Mouse (Mus musculus): Measurements from ENCODE around the gene Ccdc30.
A peak's percentile ranks its signal among the peaks of the same experiment; 100 is the strongest.

Gene Ccdc30

DNA sequence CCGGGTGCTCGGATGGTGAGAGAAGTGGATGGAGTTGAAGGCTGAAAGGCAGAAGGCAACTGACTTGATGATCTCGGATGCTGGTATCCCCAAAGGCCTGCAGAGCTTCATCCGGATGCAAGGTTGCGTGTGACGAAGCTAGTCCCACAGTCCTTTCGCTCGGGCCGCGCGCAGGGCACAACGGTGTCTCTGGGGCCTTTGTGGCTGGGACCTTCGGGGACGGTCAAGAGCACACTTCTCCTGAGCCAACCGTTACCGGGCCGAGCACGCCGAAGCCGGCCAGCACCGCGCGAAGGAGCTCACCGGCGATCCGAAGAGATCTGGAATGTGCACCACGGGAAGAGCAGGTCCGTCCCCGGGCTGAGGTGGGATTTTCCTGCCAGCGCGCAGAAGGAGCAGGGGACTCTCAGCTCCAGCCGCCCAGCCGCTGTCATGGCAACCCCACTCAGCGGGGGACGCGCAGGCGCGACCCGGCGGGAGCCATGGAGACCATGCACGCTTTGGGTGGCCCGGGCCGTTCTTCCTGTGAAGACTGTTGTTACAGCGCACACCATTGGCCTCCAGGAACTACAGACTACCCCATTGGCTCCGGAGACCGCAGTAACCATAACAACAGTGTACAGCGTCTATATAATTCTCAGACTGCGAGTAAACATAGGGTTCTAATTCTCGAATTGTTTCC is at the start of gene Ccdc30:
TSS of gene Ccdc30 (minus strand) at position 450 of the 682 bp plus-strand sequence.
- DNase-seq = peak; percentile 94

DNA sequence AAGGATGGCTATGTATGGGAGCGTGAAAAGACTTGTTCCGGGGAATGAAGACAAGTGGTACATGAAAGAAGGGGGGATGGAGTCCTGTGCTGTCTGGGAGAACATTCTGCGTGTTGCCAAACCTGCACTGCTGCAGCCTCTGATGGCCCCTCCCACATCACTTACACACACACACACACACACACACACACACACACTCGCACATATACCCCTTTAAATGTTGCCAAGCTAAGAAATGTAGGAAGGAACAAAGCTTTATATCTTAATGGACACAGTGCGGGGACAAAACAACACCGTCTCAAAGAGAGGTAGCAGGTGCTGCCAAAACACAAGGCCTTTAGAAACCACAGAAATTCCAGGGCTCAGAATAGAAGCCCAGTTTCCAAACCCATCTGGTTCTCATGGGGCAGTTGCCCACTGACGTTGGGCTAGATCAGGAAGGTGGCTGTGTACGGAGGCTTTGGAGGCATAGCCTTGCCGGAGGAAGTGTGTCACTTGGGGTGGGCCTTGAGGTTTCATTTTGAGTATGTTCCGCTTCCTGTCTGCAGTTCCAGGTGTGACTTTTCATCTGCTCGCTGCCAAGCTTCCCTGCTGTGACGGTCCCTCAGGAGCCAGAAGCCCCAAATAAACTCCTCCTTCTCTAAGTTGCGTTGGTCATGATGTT is 48.6 kb upstream of the Ccdc30 start:
- DNase-seq = no peak

DNA sequence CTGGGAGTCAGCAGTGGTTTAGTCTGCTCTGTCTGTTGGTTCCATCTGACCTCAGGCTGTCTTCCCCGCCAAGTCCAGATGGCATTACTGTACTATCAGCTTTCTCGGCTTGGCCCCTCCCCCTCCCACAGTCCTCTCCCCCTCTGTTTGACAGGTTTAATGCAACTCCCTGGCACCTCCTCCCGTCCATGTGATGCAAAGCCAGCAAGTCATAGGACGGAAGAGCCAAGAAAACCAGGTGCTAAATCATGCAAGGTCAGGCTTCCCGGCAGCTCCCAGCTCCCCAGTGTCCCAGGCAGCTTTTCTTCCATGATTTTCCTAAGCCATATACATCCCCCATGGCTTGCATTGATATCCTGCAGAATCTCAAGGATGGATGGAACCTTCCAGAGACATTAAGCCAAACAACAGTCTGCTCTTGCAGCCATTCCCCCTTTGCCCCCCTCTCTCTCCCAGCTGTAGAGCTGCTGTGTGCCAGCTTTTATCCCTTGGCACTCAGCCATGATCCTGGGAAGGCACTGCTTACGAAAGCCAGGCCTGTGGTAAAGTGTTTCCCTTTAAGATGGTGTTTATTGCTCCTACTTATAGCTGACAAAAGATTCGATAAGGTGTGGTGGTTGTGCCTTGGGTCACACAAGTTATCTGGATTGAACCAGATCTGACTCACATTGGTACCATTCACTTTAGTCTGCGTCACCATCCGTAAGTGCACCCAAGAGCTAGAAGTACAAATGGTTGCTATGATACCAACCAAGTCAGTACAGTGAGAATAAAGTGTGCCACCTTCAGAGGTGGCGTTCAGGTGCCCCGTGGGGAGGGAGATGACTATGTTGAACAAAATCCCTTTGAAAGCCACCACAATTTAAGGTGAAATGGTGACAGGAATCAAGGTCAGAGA is 47.8 kb upstream of the Ccdc30 start:
- DNase-seq = peak; percentile 46 to 53

- no peak for DNase-seq
Measured at GRCm38 (mm10) chr4:119462457-119462856, 47.1 kb upstream of the Ccdc30 start.

DNA sequence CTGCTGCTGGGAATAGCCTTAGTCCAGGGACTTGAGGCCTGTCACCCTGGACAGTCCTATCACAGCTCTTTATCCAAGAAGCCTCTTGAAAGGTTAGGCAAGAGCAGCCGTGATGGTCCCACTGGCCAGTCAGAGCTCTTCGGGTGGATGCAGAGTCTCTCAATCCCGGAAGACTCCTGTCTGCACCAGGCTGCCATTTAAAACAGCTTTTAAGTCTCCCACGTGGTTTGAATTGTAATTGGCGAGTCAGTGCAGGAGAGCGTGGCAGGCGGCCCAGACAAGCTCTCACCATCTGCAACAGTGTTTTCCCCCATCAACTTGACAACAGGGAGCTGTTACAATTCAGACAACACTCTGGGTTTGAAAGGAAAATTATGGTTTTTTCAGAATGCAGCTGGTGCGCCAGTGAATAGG is 45.4 kb upstream of the Ccdc30 start:
- DNase-seq = no peak

- peak in 1 of 2 experiments; percentile 54 for DNase-seq
Measured at GRCm38 (mm10) chr4:119460296-119460695, 45.0 kb upstream of the Ccdc30 start.

DNA sequence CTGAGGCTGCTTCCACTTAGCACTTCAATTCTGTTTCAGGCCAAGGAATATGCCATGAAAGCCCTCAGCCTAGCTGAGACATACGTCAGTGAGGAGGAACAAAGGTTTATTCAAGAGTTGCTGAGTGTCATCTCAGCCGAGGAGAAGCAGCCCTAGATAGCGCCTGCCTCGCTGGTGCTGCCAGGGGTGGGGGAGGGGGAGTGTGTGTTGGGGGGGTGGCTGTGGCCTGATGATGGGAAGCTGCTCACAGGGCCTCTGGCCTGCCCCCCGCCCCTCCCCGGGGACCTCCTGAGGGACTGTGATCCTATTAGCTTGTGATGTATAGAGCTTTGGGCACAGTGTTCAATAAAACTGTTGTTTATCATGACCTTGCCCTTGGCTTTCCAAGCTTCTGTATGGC is 38.2 kb upstream of the Ccdc30 start:
- no peak for DNase-seq

DNA sequence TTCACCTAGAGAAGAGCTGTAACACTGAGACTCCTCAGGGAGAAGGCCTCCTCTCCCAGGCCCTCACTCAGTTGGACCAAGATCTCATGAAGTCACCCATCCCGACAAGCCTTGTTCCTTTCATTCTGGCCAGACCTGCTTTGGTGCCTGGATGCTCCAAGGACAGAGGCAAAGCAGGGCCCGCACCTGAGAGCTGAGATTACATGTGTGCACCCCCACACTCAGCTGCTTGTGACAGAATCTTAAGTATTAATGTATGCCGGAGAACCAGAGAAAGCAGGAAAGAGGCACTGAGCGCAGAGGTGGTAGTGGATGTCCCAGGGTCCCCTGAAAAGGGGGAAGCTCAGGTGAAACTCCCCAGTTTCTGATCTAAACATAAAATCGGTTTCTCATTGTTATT is 37.8 kb upstream of the Ccdc30 start:
- DNase-seq = no peak

DNA sequence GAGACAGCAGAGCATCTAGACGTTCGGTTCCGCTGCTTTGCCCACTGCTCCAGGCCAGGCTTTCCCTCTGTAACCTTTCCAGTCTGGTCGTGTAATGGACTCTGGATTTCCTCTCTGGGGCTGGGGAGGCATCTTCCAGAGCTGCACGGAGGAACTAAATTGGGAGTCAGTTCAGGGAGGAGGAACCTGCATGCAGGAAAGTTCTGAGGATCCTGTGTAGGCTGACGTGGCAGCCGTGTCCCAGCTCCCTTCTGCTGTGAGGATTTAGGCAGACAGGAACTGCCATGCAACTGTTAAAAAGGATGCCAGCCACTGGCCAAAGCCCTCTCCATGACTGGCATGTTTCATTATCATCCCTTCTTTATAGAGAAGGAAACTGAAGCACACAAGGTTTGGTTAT is 35.1 kb upstream of the Ccdc30 start:
- no peak for DNase-seq

DNA sequence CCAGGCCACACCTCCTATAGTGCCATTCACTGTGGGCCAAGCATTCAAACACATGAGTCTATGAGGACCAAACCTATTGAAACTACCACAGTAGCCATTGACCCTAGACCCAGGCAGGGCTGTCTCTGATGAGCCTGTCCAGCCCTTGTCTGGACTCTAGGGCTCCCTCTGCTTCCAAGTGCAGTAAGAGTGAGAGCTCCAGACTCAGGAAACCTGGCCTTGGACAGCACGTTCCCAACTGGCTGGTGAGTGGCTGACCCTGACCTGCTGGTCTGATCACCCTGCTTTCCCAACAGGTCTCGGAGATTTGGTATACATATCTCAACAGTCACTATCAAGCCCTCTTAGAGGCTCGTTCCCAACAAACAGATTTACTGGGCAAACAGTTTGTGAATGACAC is 32.5 kb upstream of the Ccdc30 start:
- no peak for DNase-seq

GRCm38 (mm10) chr4:119447261-119447660 is 31.9 kb upstream of the Ccdc30 start:
- DNase-seq = peak; percentile 41 to 46

- no peak for DNase-seq
Measured at GRCm38 (mm10) chr4:119442539-119442938, 27.2 kb upstream of the Ccdc30 start.

DNA sequence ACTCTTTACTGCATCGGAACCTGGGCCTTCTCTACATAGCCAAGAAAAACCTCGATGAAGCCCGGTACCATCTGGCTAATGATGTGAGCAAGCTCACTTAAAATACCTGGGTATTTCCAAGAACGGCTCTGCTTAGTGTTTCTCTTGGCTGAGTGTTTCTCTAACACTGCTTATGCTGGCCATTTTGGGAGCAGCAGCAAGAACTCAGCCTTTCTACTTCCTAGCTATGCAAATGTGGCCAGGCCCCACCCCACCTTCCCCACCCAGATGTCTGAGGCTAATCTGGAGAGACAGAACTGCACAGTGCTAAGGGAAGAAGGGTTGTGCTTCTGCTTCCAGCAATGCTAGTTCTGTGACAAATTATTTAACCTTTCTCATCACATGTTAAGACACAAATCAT is 26.5 kb upstream of the Ccdc30 start:
- DNase-seq = no peak

DNA sequence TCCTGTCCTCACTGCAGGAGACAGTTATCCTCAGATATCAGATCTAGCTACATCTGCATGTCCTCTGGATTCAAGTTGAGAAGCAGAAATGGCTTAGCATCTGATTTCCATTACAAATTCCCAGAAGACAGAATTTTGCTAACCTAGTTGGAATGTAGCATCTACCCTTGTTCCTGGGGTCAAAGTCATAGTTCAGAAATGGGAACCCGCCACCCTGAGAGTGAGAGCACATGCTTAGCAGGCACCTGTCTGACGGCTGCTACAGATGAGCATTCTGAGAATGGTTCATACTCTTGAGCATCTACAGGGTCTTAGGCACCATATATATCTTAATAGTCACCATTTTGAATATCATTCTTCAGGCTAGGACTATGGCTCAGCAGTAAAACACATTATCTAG is 22.6 kb upstream of the Ccdc30 start:
- DNase-seq = peak; percentile 62 to 66

- peak; percentile 52 to 73 for DNase-seq
Measured at GRCm38 (mm10) chr4:119430678-119431077, 15.4 kb upstream of the Ccdc30 start.

DNA sequence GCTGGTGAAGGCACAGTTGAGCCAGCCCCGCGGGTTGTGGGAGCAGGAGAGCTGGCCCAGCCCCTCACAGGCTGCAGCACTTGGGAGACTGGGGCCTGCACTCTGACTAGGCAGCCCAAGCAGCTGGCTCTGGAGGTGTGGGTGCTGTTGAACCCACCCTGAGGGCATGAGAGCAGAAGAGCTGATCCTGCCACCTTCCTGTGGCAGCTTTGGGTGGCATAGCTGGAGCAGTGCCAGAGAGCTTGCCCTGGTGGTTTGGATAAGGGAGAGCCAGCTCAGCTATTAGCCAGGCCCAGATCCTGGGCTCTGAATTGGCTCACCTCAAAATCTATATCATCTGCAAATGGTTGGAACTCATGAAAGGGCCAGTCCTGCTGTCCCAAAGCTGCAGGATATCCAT is 12.4 kb upstream of the Ccdc30 start:
- DNase-seq = peak; percentile 46 to 56

DNA sequence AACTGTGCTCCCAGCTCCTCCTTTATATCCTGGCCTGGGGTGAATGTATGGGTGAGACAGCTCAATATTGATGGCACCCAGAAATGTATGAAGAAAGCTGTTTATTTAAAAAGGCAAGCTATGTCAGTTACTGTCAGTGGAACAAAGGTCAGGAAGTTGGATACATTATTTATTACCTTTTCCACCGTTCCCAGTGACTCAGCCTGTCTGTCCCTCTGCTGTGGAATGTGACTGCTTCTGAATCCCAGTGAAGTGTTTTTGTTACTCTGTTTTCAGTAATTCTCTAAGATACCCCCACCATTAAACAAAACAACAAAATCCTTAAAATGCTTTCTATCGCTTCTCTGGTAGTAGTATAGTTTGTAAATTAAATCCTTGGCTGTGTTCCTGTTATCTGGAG is 10.3 kb upstream of the Ccdc30 start:
- DNase-seq = no peak

DNA sequence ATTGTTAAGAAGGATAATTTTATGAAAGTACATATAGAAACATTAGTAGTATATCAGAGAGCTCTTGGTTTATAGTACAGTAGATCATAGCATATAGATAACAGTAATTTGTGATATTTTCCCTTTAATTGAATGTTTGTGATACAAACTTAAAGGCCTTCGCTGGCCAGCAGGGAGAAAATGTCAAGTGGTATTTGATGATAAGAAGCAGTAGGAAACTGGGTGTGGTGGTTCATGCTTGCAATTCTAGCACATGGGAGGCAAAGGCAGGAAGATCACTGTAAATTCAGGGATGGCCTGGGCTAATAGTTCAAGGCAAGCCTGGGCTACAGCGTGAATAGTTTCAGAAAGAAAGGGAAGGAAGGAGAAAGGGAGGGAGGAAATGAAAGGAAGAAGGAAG is 9.8 kb upstream of the Ccdc30 start:
- no peak for DNase-seq

DNA sequence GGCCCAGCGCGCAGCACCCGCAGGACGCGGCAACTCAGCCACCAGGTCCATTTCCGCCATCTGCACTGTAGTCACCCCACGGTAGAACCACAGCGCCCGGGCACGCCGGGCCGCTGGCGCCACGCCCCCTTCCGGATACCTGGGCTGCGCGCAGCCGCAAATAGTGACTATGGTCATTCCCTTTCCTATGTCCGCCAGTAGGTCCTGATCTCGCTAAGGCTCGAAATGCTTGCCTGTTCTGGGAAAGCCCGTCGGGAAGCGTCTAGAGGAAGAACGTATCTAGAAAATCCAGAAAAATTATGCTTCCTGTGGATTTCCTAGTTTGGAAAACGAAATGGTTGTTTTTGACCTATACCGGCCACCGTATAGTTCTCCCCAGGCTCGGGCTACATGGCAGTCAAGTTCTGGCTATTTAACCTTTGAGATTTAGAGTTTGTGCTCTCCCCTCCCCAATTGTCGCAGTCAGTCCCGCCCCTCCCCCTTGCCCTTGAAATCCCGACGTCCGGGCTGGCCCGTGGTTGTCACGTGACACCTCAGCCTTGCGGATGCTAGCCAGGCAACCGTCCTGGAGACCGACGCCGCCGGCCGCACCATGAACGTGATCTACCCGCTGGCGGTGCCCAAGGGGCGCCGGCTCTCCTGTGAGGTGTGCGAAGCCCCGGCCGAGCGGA is 7.1 kb upstream of the Ccdc30 start, which contains the start of the genes Ppcs and Zmynd12:
TSS of gene Ppcs (minus strand) at position 127 of the 671 bp plus-strand sequence.
TSS of gene Zmynd12 (plus strand) at position 521 of the 671 bp plus-strand sequence.
- DNase-seq = peak; percentile 94 to 95

DNA sequence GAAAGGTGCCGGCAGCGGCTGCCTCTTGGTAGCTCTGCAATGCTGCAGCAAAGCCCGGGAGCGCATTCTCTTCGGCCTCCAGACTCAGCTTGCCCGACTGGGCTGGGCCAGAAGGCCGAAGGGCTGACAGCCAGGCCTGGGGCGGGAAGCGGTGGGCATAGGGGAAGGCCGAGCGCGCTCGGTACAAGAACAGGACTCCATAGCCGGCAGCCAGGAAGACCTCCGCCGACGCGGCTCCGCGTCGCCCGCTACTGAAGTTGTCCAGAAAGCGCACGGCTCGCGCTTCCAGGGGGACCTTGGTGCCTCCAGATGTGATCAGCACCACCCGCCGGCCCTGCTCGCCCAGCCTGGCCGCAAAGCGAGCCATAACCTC is 6.6 kb upstream of the Ccdc30 start:
- peak in 1 of 2 experiments; percentile 26 for DNase-seq

GRCm38 (mm10) chr4:119421191-119421590 is 5.9 kb upstream of the Ccdc30 start:
- peak in 1 of 2 experiments; percentile 29 for DNase-seq

GRCm38 (mm10) chr4:119417894-119418293 is 2.6 kb upstream of the Ccdc30 start:
- no peak for DNase-seq

GRCm38 (mm10) chr4:119417270-119417669 is 1.9 kb upstream of the Ccdc30 start:
- no peak for DNase-seq

Data from kidney, adult 8-10 months (tissue).